Mouse (Mus musculus): Measurements from ENCODE around the gene Psap. TPM values are rescaled to one million over a fixed set of nuclear protein-coding genes. Genes with fewer than 3 reads are reported as not detected.

Psap gene
- total RNA-seq, 4 experiments from 2014 or later: 1,117 to 1,520 (median 1,260) TPM

DNA sequence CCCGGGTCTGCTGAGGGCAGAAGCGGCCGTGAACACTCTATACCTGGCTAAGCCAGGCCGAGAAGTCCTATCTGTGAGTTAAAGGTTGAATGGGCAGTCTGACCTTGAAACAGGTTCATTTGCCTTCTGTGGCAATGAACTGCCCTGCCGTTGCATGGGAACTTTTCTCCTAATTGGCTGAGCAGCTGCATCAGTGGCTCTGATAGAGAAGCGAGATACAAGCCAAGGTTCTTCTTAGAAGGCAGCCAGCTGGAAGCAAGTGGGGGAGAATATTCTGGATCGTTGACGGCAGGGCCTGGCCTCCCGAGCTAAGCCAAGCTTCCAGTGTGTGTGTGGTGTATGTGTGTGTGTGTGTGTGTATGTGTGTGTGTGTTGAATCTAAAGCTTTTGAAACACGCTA, 12.2 kb upstream of the Psap start:
- DNase-seq: no peak

DNA sequence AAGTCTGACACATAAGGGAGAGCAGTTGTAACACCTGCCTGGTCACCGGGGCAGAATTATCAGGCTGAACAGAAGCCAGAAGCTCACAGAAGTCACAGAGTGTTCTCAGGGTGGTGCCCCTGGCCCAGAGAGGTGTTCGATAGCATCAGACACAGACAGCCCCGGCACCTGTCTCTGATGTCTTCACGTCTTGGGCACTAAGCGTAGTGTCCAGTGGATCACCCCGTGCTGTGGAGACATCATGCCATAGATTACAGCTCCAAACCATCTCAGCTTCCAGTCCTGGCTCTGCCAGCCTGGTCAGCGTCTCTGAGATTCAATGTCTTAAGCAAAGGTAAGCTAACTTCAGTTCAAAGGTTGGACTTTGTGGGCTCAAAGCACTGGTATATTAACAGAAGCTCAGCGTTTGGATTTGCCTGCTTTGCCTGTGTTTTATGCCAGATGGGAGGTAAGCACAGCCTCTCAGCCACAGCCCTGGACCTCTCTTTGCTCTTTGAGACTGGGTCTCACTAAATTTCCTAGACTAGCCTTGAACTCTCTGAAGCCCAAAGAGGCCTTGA, 10.5 kb upstream of the Psap start:
- DNase-seq: no peak

DNA sequence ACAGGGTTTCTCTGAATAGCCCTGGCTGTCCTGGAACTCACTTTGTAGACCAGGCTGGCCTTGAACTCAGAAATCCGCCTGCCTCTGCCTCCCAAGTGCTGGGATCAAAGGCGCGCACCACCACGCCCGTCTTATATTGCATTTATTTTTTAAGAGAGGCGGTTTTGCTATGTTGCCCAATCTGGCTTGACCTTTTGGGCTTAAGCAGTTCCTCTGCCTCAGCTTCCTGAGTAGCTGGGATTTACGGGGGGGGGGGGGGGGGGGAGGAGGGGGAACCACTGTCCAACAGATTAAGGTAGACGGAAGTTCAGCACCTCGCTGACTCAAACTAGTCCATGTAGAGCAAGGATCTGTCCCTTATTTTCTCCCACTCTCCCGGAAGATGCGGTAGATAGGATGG, 8.7 kb upstream of the Psap start:
- DNase-seq: no peak

DNA sequence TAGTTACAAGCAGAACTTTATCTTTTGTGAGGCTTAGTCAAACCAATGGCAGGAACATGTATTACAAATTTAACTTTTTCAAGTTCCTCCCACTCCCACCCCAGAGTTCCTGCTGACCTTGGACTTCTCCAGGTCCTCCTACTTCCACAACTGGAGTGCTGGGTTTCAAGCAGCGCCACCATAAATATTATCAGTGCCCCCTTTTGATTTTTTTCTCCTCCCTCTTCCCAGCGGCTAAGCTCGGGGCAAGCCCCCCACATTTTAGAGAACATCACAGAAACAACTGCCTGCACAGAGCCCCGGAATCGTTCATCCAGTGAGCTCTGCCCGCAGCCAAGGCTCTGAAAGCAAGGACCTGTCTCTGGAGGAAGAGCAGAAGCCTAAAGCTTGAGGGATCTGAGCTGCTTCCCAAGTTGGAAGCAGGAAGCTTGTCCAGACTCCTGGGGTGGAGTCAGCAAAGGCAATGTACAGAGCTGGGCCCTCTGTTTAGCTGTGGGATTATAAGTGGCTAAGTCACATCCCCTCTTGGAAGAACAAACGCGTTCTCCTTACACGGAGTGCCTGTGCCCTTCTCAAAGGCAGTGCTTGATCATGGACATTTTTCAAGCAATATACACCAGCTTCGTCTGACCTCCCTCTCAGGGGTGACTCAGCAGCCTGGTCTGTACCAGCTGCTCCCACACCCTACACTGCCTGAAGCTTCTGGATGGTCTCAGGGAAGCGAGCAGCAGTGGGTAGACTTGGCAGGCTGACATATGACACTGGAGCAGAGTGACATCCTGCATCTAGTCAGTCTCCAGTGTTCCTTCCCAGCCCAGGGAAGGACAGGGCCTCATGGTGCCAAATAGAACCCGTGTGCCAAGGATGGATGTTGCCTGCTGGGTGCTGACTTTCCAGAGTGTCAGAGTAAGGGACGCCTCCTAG, 8.0 kb upstream of the Psap start:
- no peak for DNase-seq

DNA sequence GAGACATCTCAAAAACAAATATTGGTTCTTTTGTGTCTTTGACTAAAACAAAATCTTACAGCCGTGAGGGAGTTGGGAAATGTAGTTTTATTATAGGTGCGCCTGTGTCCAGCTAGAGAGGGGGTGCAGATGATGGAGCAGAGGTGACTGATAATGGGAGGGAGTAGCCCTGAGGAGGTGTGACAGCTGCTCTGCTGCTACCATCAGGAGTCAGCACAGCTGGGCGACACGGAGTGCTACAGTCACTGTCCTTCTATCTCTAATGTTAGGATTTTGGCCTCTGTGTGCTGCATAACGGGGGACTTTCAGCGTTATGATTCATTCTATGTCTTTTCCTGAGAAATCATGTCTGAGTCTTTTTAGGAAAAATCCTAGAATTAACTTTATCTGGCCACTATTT, 6.4 kb upstream of the Psap start:
- DNase-seq: no peak

DNA sequence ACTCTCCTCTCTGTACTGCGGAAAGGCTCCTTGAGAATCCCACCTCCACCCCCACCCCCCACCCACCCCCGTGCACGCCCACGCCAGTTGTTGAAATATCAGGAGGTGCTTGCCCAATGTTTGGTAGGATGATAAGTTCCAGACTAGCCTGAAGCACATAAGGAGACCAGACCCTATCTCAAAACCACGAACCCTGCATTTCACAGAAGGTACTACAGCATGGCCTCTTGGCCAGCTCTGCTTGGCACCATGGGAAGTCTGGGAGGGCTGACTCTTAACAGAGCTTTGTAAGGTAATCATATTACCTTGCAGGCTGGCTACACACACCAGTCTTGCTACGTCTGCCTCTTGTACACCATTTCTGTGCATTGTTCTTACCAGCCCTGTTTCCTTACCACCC, 5.2 kb upstream of the Psap start:
- DNase-seq: no peak

DNA sequence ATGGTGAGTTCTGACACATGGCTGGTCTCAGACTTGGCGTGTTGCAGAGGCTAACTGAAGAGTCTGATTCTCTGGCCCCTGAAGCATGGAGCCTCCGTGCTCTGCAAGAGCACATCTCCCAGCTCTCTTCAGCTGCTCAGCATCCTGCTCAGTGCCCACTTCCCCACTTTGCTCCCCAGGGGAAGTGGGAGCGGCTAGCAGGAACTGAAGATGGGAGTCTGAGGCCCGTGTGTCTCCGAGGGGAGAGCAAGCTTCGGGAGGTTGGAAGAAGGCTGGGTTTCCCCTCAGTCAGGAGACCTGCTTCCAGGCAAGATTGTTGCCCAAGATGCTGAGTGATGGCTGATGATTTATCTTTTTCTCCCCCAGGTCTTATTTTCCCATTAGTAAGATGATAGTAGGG, 4.0 kb upstream of the Psap start:
- DNase-seq: no peak

DNA sequence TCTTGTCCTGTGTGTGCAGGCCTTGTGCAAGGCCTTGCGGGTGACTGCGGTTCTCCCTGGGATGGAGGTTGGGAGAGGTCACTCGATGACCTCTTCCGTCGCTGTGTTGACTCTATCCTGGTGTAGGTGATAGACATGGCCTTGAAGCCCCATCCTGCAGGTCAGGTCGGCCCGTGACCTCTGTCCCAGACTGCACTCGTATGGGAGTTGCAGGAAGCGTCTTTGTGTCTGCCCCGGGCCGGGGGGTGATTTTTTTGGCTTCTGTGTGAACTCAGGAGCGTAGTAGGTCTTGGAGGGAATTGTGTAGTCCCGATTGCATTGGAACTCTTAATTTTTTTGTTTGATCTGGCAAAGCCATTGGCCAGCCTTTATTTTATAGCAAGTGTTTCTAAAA, 576 bp downstream of the Psap start:
- DNase-seq: no peak

DNA sequence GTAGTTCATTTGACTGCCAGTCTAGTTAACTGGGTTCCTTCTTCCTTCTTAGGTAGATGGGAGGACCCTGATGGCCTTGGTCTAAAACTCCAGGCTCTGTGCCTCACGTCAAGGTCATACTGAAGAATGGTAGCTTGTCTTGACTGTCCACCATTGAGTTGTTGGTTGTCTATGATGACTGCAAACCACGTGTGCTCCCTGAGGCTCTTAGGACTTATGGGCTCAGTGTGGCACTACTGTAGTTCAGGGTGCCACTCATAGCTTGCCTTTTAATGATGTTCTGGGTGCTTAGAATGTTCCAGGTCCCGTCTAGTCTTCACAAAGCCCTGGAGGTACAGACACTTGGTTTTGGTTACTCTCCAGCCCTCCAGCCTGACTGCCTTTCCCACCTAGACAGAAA, 1.4 kb downstream of the Psap start:
- DNase-seq: no peak

DNA sequence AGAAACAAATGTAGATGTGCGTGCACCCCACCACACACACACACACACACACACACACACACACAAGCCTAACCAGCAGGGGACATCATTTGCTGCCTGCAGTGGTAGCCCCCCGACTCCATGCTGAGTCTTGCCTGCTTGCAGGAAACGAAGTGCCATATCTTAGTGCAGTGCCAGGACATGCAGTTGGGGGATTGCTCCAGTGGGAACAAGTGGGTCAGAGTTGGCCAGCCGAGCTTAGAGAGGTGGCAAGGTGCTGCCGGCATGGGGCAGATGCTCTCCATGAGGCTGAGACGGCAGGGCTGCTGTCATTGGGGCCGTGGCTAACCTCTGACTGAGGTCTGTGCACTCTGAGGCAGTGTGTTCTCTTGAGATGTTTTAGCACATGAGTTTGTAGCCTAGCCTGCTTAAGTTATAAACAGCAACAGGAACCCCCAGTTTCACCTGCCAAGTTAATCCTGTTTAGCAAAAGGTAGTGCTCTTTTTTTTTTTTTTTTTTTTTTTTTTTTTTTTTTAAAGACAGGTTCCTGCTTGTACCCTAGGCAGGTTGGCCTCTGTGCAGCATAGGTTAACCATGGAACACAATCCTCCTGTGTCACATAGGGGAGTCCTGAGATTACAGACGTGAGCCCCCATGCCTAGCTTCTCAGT, 2.0 kb downstream of the Psap start:
- no peak for DNase-seq

DNA sequence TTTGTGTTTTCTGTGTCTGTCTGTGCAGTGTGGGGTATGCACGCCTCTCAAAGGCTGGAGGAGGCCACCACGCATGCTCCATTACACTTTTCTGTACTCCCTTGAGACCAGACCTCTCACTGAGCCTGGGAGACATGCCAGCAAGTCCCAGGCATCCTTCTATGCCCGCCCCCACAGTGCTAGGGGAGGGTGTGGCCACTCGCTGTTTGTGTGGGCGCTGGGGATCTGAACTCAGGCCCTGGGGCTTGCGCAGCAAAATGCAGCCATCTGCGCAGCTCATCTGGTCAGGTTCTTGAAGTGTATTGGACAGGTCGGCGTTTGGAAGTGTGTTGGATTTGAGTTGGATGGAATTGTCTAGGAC, 2.5 kb downstream of the Psap start:
- peak; percentile 47 for DNase-seq

DNA sequence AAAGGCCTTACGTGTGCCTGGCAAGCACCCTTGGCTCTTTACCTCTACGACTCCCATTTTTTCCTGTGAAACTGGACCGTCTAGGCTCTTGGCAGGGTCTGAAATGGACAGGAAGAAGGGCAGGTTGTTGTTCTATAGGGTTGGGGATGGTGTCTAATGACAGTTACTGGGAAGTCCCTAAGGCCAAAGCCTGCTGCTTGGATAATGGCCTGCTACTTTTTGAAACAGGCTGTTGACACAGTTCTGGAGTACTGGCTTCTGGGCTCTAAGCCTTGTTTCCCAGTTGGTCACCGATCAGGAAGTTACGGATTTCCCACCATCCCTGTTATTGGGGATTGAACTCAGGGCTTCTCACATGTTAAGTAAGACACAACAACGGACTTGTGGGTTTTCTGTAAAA, 2.9 kb downstream of the Psap start:
- DNase-seq: no peak

DNA sequence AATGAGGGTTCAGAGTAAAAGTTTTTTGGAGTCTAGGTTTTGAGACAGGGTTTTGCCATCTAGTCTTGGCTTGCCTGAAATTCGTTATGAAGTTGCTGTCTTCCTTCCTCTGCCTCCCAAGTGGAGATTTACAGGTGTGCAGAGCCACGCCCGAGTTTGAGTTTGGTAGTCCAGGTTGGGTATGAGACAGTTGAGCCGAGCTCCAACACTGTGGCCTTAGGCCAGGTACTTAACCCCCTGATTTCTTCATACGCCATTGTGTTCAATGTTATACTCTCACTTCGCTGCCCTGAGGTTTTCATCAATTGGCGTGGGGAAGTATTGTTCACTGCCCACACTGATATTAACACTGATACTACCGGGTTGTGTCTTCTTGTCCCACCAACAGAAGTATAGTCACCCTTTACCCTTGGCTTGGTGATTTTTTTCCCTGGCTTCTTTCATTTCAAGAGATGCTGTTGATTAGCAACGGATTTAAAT, 4.2 kb downstream of the Psap start:
- no peak for DNase-seq

DNA sequence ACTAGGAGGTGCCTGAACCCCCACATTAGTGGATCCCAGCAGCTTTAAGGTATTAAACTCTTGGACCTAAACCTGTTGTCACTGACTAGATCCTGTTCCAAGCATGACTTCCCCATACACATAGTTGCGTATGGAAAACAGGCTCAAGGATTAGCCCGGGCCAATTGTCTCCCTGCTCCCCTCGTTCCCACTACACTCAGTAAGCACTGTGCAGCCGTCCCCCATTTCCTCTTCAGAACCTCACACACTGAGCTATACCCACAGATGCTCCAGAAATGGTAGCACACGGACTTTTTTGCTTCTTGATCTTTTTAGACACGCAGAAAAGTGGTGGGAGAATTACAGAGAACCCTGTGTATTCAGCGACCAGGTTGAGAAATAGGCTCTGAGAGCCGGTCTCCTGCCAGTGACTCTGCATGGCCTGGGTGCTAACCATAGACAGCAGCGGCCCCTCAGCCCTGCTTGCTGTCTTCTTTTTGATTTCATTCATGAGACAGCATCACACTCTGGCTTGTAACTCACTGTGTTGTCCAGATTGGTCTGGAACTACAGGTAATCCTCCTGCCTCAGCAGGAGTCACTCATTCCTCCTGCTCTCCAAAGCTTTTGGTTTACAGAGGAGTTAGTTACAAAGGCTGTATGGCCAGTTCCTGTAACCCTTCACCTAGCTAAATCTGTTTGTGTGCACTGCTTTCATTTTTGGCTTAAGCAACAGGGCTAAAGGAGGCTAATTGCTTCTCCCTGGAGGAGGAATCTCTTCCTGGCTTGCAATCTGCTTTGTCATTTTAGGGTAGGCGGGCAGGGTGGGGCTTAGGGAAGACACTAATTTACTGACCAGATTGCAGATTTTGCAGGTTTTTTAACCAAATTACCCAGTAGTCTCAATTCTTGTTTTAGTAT, 4.9 kb downstream of the Psap start:
- DNase-seq: no peak

DNA sequence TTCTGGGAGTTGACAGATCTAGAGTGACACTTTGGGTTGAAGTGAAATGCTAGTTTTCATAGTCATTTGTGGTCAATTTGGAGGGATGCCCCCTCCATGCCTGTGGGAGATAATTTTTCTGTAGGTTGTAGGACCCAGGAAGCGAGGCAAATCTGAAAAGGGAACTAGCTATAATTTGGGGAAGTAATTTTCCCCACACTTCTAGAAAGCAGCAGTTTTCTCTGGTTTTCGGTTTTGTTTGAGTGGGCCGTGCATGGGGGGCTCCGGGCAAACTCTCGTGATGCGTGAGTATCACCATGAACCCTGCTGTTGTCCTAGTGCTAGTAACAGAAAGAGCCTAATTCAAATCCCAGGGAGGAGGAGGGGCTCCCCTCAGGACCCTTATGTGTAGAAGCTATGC, 6.8 kb downstream of the Psap start:
- DNase-seq: no peak

DNA sequence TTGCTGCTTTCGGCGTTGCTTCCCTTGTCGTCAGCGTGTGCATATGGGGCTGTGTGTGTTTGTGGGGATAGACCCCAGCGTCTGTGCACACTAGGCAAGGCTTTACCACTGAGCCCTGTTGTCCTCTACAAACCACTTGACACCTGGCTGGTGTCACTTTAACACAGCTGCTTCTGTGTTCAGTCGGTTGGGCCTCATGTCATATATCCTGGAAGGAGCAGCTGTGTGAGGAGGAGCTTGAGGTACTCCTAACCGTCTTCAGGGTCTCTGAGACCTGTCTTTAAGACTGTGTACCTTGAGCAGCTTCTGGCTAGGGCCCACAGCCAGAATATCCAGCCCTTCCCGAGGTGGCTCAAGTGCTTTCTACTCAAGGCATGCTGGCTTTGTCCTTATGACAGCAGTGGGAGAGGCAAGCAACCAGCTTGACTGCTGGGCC, 7.3 kb downstream of the Psap start:
- DNase-seq: no peak

DNA sequence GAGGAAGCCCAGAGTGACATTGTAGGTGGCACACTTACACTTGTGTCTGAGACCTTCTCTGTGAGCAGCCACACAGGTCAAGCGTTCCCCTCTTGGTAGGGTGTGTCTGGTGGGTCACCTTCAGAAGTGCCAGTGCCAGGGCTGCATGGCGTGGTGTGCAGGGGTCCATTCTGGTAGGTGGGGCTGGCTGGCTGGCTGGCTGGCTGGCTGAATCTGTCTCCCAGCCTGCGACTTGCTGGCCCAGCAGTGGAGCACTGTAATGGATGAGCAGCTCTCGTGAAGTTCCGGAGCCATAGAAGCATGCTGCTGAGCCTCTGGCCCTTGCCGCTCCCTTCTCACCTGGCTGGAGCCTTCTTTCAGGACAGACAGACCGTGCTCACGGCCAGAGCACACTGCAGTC, 7.8 kb downstream of the Psap start:
- DNase-seq: no peak

DNA sequence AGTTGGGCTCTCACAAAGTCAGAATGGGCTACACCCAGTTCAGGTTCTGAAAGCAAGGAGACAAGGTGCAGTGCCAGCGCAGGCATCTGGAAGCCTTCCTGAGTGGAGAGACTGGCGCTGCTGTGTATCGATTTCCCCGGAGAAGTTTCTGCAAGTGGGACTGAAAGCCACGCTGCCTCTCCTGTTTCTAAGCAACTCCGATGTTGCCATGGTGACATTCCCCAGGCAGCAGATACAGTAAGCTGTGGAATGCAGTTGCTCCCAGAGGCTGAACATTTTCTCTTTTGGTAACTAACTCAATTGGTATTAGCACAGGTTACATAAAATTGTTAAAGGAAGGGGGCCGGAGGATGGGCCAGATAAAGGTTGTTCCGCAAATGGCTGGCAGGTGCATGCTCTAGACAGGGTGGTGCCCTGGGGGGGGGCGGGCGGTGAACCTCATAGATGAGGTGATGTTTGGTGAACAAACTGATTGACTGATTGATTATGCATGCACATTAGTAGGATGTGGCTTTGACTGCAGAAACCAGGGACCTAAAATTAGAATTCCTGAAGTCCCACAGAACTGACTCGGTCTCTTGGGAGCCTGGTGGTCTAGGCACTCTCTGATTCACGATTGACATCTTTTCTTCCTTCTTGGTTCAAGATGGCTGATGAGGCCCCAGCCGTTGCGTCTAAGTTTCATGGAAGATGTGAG, 8.4 kb downstream of the Psap start:
- DNase-seq: no peak

DNA sequence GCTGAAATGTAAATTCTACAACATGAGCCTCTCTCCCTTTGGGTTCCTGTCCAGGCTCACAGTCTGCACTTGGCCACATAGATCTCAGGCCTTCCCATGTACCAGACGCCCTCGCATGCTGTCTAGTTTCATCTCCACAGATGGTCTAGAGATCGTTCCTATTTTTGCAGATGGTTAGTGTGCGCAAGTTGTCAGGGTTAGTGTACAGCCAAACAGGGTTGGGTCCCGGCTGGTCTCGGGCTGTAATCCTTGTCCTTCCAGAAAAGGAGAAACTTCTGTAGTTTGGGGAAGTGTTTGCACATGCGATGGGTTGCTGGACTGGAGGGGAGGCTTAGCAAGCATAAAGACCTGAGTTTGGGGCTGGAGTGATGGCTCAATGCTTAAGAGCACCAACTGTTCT, 9.1 kb downstream of the Psap start:
- no peak for DNase-seq

DNA sequence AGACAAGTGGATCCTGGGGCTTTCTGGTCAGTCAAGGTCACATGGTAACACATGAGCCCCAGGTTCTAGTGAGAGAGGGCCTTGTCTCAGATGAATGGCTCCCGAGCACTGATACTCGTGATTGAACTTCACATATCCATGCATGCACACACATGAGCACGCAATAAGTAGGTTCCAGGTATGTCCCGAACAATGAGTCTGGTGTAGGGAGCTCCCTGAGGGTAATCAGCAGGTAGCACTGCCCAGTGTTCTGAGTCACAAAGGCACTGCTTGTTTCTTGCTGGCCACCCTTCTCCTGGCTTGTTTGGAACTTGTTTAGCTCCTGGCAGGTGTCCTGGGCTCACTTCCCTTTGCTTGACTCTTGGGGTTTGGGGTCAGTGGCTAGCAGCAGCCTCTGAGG, 9.7 kb downstream of the Psap start:
- DNase-seq: no peak

DNA sequence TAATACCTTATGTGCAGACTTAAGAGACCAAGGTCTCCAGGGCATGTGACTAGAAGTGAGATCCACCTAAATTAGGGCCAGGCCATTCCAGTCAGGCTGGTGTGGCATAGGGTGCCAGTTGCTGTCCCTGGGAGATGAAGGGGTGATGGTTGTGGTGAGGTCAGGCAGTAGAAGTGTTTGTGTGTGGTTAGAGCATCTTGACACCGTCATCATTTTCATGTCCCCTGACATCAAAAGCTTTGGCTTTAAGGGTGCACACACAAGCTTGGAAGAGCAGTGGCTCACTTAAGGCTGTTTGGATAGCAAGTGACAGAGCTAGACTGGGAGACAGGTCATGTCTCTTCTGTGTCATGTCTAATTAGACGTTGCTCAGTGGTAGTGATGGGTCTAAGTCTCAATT, 10.3 kb downstream of the Psap start:
- no peak for DNase-seq

DNA sequence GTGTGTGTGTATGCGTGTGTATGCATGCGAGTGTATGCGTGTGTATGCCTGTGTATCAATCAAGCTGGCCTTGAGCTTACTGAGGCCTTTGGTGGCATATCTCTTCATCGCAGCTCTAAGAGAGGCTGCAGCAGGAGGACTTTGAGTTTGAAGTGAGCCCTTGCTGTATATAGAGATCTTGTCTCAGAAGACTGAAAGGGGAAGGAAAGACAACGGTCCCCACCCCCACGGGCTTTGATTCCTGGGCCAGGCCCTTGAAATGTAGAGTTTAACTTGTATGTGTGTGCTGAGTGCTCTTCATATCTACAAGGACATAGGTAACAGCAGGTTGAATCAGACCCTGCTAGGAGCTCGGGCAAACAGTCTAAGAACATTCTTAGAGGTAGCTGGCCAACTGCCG, 11.8 kb downstream of the Psap start:
- no peak for DNase-seq
